Mouse (Mus musculus) forebrain, embryonic 11.5 days (tissue): ENCODE results near the gene M1ap. TPM values are rescaled to one million over a fixed set of nuclear protein-coding genes. Genes with fewer than 3 reads are reported as not detected.

Source experiments
- ATAC-seq: fragments of 200-750 bp; cut with Nextera tagmentation; replicated peaks from 2 replicates; pipeline ENCODE4 v1.8.0; 2017; ENCODE audit warnings: moderate TSS enrichment; ENCODE audit not compliant: low FRiP score
- DNase-seq: peaks from one replicate; pipeline ENCODE4 v3.0.0-alpha.2; 2017; ENCODE audit warnings: low spot score
- H3K27ac ChIP-seq: fragments of 300-500 bp; sonication (generic); 2 replicates; pipeline ENCODE4 v1.5.1; 2014; ENCODE audit warnings: low read depth, low read length
- H3K27me3 ChIP-seq: fragments of 300-500 bp; sonication (generic); 2 replicates; pipeline ENCODE4 v1.6.1; 2014; ENCODE audit warnings: mild to moderate bottlenecking, low read length, mixed read lengths; ENCODE audit not compliant: control insufficient read depth, insufficient read depth
- H3K36me3 ChIP-seq: fragments of 300-500 bp; sonication (generic); 2 replicates; pipeline ENCODE4 v1.6.1; 2014; ENCODE audit warnings: mild to moderate bottlenecking, low read length, moderate library complexity, mixed read lengths; ENCODE audit not compliant: control insufficient read depth, insufficient read depth
- H3K4me1 ChIP-seq: fragments of 300-500 bp; sonication (generic); replicated peaks from 2 replicates; pipeline ENCODE4 v1.6.1; 2014; ENCODE audit warnings: low read length, mixed read lengths; ENCODE audit not compliant: control insufficient read depth, insufficient read depth
- H3K4me2 ChIP-seq: fragments of 300-500 bp; sonication (generic); 2 replicates; pipeline ENCODE4 v1.6.1; 2014; ENCODE audit warnings: low read depth, mild to moderate bottlenecking, low read length, moderate library complexity, mixed read lengths; ENCODE audit not compliant: severe bottlenecking
- H3K4me3 ChIP-seq: fragments of 300-500 bp; sonication (generic); 2 replicates; pipeline ENCODE4 v1.5.1; 2014; ENCODE audit warnings: low read depth, low read length
- H3K9ac ChIP-seq: fragments of 300-500 bp; sonication (generic); 2 replicates; pipeline ENCODE4 v1.6.1; 2014; ENCODE audit warnings: low read length
- H3K9me3 ChIP-seq: fragments of 300-500 bp; sonication (generic); 2 replicates; pipeline ENCODE4 v1.6.1; 2016; ENCODE audit warnings: low read length, mixed read lengths; ENCODE audit not compliant: control insufficient read depth
- WGBS: fragments of 180-500 bp; shearing (Covaris S2); extraction: QIAGEN DNeasy Blood & Tissue Kit; methylation state at CpG from one replicate; pipeline ENCODE4 v1.1.7; 2014; 5-methylcytosine and 5-hydroxymethylcytosine counted together
- polyA plus RNA-seq: library from polyadenylated mRNA; unstranded; fragments of >200 nt; fragmentation: Nextera tagmentation; extraction: Ambion mirVana; gene quantifications from 2 replicates; pipeline ENCODE4 v1.2.1, GENCODE M21; 2014

The M1ap gene
- polyA plus RNA-seq, 1 experiment from 2014 or later: 0.39 TPM

DNA sequence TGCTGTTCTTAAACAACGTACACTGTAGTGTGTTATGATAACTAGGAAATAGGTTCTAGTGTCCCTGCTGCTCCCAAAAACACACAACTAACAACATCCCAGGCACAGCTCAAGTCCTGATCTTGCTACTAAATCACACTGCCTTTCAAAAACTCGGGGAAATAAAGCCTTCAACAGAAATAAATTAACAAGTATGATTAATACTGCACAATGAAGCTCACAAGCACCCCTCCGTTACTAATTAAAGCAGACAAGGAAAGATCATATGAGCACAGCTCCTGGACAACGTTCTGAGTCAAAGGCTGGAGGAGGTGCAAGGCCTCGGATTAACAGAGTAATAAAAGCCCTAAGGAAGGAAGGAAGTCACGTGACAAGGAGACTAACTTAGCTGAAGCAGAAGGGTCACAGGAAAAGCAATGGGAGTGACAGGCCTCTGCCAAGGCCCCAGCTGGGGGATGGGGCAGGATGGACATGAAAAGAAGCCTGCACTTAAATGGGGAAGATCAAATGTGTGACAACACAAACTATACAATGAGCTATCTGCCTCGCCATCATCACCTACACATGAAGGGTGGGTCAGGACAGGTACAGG, 50.9 kb downstream of the M1ap start:
- 41% methylated on average over 7 of the region's 7 CpGs for WGBS
- H3K9ac ChIP-seq: peak overlapping the region; percentile 12; the same call in 1 of the 2 replicates
- no peaks in the 10 kb centered on the region for H3K9me3 ChIP-seq
- no peaks in the 10 kb centered on the region for H3K36me3 ChIP-seq
- DNase-seq (no peak), ATAC-seq (peak; percentile 18; the same call in 1 of the 2 replicates)
- no peak overlapping the region for H3K27ac ChIP-seq
- H3K4me1 ChIP-seq: peaks cover 5% of the 10 kb centered on the region; the same call in 1 of the 2 replicates
- H3K27me3 ChIP-seq: no peaks in the 10 kb centered on the region
- H3K4me3 ChIP-seq: no peak overlapping the region
- H3K4me2 ChIP-seq: no peak overlapping the region

DNA sequence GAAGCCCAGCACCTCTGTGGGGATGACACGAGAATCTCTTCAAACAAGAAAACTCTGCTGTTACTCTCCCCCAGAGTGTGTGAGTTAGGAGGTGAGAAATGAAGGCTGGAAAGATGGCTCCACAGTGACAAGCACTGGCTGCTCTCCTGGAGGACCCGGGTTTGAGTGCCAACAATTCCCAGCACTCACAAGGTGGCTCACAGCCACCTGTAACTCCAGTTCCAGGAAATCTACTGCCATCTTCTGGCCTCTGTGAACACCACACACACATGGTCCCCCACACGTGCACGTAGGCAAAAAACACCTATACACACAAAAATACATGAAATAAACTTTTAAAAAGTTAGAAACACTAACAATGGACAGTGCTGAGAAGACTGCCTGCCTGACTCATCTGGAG, 51.6 kb downstream of the M1ap start:
- no peak overlapping the region for H3K9ac ChIP-seq
- no peaks in the 10 kb centered on the region for H3K27me3 ChIP-seq
- H3K4me2 ChIP-seq: no peak overlapping the region
- WGBS: 76% methylated on average over 4 of the region's 4 CpGs
- H3K27ac ChIP-seq: no peak overlapping the region
- peaks cover 5% of the 10 kb centered on the region; the same call in 1 of the 2 replicates for H3K4me1 ChIP-seq
- H3K36me3 ChIP-seq: no peaks in the 10 kb centered on the region
- DNase-seq: no peak
- no peak overlapping the region for H3K4me3 ChIP-seq
- ATAC-seq: no peak
- no peaks in the 10 kb centered on the region for H3K9me3 ChIP-seq

DNA sequence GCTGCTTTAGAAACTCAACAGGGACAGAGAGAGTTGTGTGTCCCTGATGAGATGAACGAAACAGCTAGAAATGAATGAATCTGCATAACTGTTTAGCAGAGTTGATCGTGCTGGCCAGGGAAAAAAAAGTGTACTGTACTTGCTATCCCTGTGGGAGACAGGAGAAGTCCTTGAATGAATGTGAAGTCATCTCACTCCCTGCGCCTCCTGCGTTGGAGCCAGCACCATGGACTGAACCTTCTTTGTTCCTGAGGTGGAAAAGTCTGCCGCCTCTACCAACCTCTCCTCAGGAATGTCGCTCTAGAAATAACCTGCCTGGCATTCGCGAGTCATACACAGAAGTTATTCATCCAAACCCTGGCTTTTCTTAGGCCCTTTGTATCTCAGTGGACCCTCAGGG, 53.3 kb downstream of the M1ap start:
- H3K4me3 ChIP-seq: no peak overlapping the region
- 68% methylated on average over 8 of the region's 8 CpGs for WGBS
- no peaks in the 10 kb centered on the region for H3K27me3 ChIP-seq
- peaks cover 5% of the 10 kb centered on the region; the same call in 1 of the 2 replicates for H3K4me1 ChIP-seq
- no peak overlapping the region for H3K9ac ChIP-seq
- DNase-seq (no peak), ATAC-seq (no peak)
- H3K9me3 ChIP-seq: no peaks in the 10 kb centered on the region
- H3K36me3 ChIP-seq: no peaks in the 10 kb centered on the region
- no peak overlapping the region for H3K4me2 ChIP-seq
- no peak overlapping the region for H3K27ac ChIP-seq

DNA sequence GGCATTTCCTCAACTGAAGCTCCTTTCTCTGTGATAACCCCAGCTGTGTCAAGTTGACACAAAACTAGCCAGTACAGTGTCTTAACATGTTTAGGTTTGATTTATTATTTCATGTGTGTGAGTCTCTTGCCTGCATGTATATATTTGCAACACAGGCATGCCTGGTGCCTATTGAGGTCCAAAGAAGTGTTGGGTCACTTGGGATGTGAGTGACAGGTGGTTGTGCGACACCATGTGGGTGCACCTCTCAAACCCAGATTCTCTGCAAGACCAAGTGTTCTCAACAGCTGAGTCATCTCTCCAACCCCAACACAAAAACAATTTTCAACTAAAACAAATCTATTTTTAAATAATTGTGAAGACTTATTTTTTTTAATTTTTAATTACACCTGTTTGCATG, 56.4 kb downstream of the M1ap start:
- ATAC-seq (no peak), DNase-seq (no peak)
- Histone ChIP-seq H3K4me2 (no peak overlapping the region), H3K27me3 (no peaks in the 10 kb centered on the region), H3K9me3 (no peaks in the 10 kb centered on the region), H3K27ac (no peak overlapping the region), H3K4me1 (no peaks in the 10 kb centered on the region), H3K36me3 (no peaks in the 10 kb centered on the region), H3K4me3 (no peak overlapping the region), H3K9ac (no peak overlapping the region)
- 87% methylated on average over 1 of the region's 1 CpGs for WGBS

DNA sequence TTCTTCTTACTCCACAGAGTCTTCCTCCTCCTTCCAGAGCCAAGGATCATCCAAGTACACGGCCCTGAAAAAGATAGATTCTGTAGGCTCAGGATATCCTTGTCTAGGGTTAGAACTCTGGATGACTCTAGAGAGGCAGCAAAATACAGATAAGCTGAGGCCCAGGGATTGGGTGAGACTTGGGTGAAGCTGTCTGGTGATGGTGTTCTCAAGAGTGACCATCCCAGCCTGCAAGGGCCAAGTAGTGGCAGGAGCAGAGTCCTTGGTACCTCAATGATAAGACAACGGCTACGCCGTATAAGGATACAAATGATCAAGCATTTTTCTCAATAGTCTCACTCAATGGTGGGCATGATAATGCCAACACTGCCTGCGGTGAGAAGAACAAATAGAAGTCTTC, 57.1 kb downstream of the M1ap start:
- Histone ChIP-seq H3K4me2 (no peak overlapping the region), H3K4me3 (no peak overlapping the region), H3K27ac (no peak overlapping the region), H3K4me1 (no peaks in the 10 kb centered on the region), H3K9ac (no peak overlapping the region), H3K36me3 (no peaks in the 10 kb centered on the region), H3K27me3 (no peaks in the 10 kb centered on the region), H3K9me3 (no peaks in the 10 kb centered on the region)
- WGBS: 87% methylated on average over 5 of the region's 5 CpGs
- no peak for DNase-seq
- no peak for ATAC-seq

DNA sequence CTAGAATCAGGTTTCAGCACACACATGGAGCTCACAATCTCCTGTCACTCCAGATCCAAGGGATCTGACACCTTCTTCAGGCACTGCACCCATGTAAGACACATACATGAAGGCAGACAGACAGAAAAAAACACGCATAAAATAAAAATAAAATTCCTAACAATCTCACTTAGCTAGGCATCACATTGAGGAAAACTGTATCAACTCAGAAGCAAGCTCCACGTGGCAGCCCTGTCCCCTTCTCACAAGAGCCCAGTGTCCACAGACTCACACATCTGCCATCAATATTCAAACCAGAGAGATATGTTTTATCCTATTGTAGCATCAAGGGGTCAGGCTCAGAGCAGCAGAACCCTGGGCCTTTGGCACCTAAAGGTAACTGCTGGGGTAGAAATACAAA, 57.6 kb downstream of the M1ap start:
- Histone ChIP-seq H3K4me2 (no peak overlapping the region), H3K36me3 (no peaks in the 10 kb centered on the region), H3K4me1 (no peaks in the 10 kb centered on the region), H3K9me3 (no peaks in the 10 kb centered on the region), H3K27me3 (no peaks in the 10 kb centered on the region), H3K4me3 (no peak overlapping the region), H3K9ac (no peak overlapping the region), H3K27ac (no peak overlapping the region)
- WGBS: 87% methylated on average over 2 of the region's 2 CpGs
- ATAC-seq (no peak), DNase-seq (no peak)

DNA sequence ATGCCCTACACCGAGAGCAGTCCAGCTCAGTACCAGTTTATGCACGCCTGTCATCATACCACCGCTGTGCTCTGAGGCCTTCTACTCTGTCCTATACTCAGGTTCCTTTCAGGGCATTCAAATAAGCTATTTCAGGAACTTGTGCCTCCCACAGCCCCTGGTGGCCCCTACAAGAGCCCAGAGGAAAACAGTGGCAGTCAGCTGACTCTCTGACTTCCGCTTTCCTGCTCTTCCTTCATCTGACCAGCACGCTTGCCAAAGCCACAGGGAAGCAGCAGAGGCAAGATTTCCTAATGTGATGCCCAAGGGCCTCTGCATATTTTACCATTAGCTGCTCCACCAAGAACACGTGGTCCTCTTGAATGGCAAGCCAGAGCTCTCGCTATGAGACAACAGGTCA, 58.2 kb downstream of the M1ap start:
- Histone ChIP-seq H3K4me1 (no peaks in the 10 kb centered on the region), H3K27ac (no peak overlapping the region), H3K4me3 (no peak overlapping the region), H3K4me2 (no peak overlapping the region), H3K9ac (no peak overlapping the region), H3K27me3 (no peaks in the 10 kb centered on the region), H3K36me3 (no peaks in the 10 kb centered on the region), H3K9me3 (no peaks in the 10 kb centered on the region)
- ATAC-seq (no peak), DNase-seq (no peak)
- 59% methylated on average over 7 of the region's 7 CpGs for WGBS

DNA sequence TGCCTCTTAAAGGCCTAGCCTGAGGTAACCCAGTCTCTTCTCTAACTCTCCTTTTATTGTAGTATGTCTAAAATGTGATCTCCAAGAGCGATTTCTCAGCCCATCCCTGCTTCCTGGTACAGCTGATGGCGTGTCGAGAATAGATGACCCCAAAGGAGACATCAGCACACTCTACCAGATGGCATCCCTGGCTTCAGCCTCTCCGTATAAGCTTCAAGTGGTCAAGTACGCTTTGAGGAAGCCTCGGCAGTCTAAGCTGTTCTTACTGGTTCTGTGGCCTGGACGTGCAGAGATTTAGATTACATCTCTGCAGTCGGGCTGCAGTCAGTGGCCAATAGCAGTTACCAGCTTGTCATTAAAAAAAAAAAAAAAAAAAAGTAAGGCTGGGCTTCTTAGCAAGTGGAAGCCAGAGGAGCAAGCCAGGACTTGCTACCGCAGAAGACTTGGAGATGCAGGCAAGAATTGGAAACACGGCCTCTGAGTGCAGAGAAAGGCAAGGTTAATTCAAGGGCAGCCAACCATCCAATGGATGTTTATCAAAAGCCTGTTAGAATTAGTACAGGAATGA, 58.8 kb downstream of the M1ap start:
- no peak for ATAC-seq
- no peak overlapping the region for H3K9ac ChIP-seq
- H3K4me3 ChIP-seq: no peak overlapping the region
- no peak overlapping the region for H3K4me2 ChIP-seq
- no peaks in the 10 kb centered on the region for H3K36me3 ChIP-seq
- 86% methylated on average over 10 of the region's 10 CpGs for WGBS
- no peak for DNase-seq
- H3K9me3 ChIP-seq: no peaks in the 10 kb centered on the region
- no peak overlapping the region for H3K27ac ChIP-seq
- H3K27me3 ChIP-seq: no peaks in the 10 kb centered on the region
- no peaks in the 10 kb centered on the region for H3K4me1 ChIP-seq

DNA sequence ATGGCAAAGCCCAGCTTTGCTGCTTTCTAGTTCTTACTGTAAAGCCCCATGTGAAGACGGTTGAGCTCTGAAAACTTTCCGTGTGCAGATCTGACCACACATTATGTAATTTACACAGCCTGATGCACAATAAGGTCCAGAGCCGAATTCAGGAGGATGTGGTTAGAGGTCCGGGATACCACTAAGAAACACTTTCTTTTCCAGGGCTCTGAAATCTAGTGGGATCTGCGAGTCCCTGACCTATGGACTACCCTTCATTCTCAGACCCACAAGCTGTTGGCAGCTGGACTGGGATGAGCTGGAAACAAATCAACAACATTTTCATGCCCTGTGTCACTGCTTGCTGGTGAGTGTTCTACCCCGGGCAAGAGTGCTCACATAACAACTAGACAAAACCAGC, 59.4 kb downstream of the M1ap start:
- no peak overlapping the region for H3K4me2 ChIP-seq
- no peak for DNase-seq
- H3K9me3 ChIP-seq: no peaks in the 10 kb centered on the region
- H3K9ac ChIP-seq: no peak overlapping the region
- no peak overlapping the region for H3K4me3 ChIP-seq
- no peaks in the 10 kb centered on the region for H3K36me3 ChIP-seq
- H3K27ac ChIP-seq: no peak overlapping the region
- H3K27me3 ChIP-seq: no peaks in the 10 kb centered on the region
- WGBS: 83% methylated on average over 6 of the region's 6 CpGs
- no peak for ATAC-seq
- no peaks in the 10 kb centered on the region for H3K4me1 ChIP-seq
